Mouse (Mus musculus) cerebellum, adult 2 months (tissue): ENCODE data around the gene Ctbp1. TPM values are rescaled to one million over a fixed set of nuclear protein-coding genes. Genes with fewer than 3 reads are reported as not detected.

ENCODE experiments used
- DNase-seq, 2 experiments: peaks; one replicate each; pipeline ENCODE4 v3.0.0; 2021
- H3K27ac ChIP-seq: fragments of 200-500 bp; 2 replicates; pipeline ENCODE4 v1.5.1; 2012; ENCODE audit warnings: low read length, control low read depth, inconsistent platforms; ENCODE audit not compliant: insufficient read depth
- H3K27me3 ChIP-seq: fragments of 200-500 bp; 2 replicates; pipeline ENCODE4 v1.6.1; 2012; ENCODE audit warnings: inconsistent platforms, mild to moderate bottlenecking, low read length, moderate library complexity; ENCODE audit not compliant: control insufficient read depth, insufficient read depth
- H3K4me1 ChIP-seq: fragments of 200-500 bp; 2 replicates; pipeline ENCODE4 v1.6.1; 2011; ENCODE audit warnings: low read length; ENCODE audit not compliant: control insufficient read depth, insufficient read depth
- H3K4me3 ChIP-seq: fragments of 200-500 bp; replicated peaks from 2 replicates; pipeline ENCODE3; 2011; ENCODE audit warnings: mild to moderate bottlenecking, low read depth, low read length, control low read depth; ENCODE audit not compliant: insufficient read depth
- CTCF ChIP-seq: fragments of 200-500 bp; IDR thresholded peaks from 2 replicates; pipeline ENCODE4 v1.5.1; 2011; ENCODE audit warnings: low read depth, mild to moderate bottlenecking, control low read depth, low read length, moderate library complexity, borderline replicate concordance; ENCODE audit not compliant: insufficient read depth
- POLR2A ChIP-seq: fragments of 200-500 bp; IDR thresholded peaks from 2 replicates; pipeline ENCODE4 v1.6.1; 2011; ENCODE audit warnings: low read length, control low read depth, borderline replicate concordance; ENCODE audit not compliant: insufficient read depth
- WGBS: fragments of 180-500 bp; shearing (Covaris S2); methylation state at CpG from one replicate; pipeline ENCODE4 v1.1.7; 2018; 5-methylcytosine and 5-hydroxymethylcytosine counted together
- polyA plus RNA-seq: library from polyadenylated mRNA; depleted of rRNA; stranded (reverse); fragments of >200 nt; gene quantifications from 2 replicates; pipeline ENCODE4 v1.2.3, GENCODE M21; 2012

The Ctbp1 gene
- polyA plus RNA-seq, 1 experiment: 325 TPM

GRCm38 (mm10) chr5:33281428-33281827 is 6.6 kb upstream of the Ctbp1 start:
- DNase-seq: no peak
- no peaks in the 10 kb centered on the region for H3K4me1 ChIP-seq
- TF ChIP-seq CTCF: no peak
- TF ChIP-seq POLR2A: no peak
- H3K27me3 ChIP-seq: no peaks in the 10 kb centered on the region
- no peak overlapping the region for H3K27ac ChIP-seq
- WGBS: 81% methylated on average over 1 of the region's 1 CpGs
- H3K4me3 ChIP-seq: no peak overlapping the region

- Histone ChIP-seq H3K27ac (no peak overlapping the region), H3K4me3 (no peak overlapping the region), H3K4me1 (no peaks in the 10 kb centered on the region), H3K27me3 (no peaks in the 10 kb centered on the region)
- 0 out of 2 replicates have a peak, but pooled peaks have one; percentile 36 for TF ChIP-seq CTCF
- TF ChIP-seq POLR2A: no peak
- 53% methylated on average over 5 of the region's 5 CpGs for WGBS
- DNase-seq: peak; percentile 37 to 41
Observed at GRCm38 (mm10) chr5:33278950-33279349, 4.2 kb upstream of the Ctbp1 start.

DNA sequence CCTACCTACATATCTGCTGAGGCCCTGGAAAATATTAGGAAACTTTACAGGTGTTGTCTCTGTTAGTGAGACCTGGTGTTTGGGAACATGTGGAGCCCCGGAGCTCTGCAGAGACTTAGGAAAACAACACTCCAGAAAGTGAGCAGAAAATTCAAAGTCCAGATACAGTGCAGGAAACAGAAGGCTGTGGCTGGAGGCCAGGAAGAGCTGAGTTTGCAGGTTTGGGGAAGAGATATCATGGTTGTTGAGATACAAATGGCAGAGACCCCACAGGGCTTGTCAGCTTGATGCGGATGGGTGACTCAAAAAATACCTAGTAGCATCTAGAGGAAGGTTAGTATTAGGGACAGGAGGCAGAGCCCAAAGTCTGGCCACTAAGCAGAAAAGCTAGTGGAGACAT is 2.5 kb upstream of the Ctbp1 start:
- 81% methylated on average over 2 of the region's 2 CpGs for WGBS
- TF ChIP-seq POLR2A (no peak), CTCF (no peak)
- H3K27me3 ChIP-seq: no peaks in the 10 kb centered on the region
- DNase-seq: no peak
- H3K4me3 ChIP-seq: no peak overlapping the region
- H3K27ac ChIP-seq: no peak overlapping the region
- H3K4me1 ChIP-seq: peaks cover 11% of the 10 kb centered on the region

DNA sequence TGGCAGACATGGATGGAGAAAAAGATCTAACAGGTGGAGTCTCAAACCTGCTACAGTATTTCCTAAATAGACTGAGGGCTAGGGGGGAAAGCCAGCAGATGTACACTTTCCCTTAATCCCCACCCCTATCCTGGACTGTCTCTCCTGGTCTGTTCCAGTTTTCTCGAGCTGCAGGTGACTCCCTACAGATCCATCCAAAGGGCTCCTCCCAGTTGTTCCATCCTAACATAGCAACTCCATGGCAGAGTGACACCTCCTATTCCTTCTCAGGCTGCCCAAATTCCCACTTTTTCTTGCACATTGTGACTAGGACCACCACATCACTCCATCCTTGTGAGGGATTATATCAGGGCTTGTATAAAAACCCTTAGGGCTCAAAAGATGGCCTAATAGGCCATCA is 960 bp upstream of the Ctbp1 start:
- Histone ChIP-seq H3K4me1 (peaks cover 18% of the 10 kb centered on the region), H3K27me3 (no peaks in the 10 kb centered on the region), H3K4me3 (peak overlapping the region; percentile 69), H3K27ac (0 out of 2 replicates have a peak overlapping the region, but pooled peaks have one; percentile 15)
- DNase-seq: peak in 1 of 2 experiments; percentile 29
- TF ChIP-seq CTCF: no peak
- no peak for TF ChIP-seq POLR2A
- WGBS: 0% methylated on average over 1 of the region's 1 CpGs

GRCm38 (mm10) chr5:33274085-33274952 is 475 bp downstream of the Ctbp1 start:
- peak; percentile 92 to 96 for DNase-seq
- H3K27ac ChIP-seq: peak overlapping the region; percentile 97
- TF ChIP-seq POLR2A (peak; percentile 58), CTCF (no peak)

DNA sequence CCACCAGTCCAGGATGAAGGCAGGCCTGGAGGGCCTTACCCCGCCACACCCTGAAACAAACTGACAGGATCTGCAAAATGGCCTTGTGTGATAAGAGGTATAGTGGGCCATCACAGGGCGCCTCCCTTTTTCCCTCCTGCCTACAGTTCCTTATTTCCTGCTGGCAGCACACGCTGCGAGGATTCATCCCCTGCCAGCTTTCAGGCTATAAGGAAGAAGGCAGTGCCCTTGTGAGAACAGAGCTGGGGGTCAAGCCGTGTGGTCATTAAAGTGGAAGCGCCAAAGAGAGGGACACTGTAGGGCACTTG is 1.1 kb downstream of the Ctbp1 start:
- under 1% methylated on average over 6 of the region's 6 CpGs for WGBS
- Histone ChIP-seq H3K4me1 (peaks cover 26% of the 10 kb centered on the region), H3K4me3 (peak overlapping the region; percentile 96), H3K27ac (peak overlapping the region; percentile 97), H3K27me3 (no peaks in the 10 kb centered on the region)
- no peak for DNase-seq
- TF ChIP-seq CTCF (no peak), POLR2A (no peak)

More at GRCm38 (mm10) chr5:33274085-33274952, 475 bp downstream of the Ctbp1 start:
- Histone ChIP-seq H3K27me3 (no peaks in the 10 kb centered on the region), H3K4me1 (peaks cover 26% of the 10 kb centered on the region), H3K4me3 (peak overlapping the region; percentile 96)
- under 1% methylated on average over 97 of the region's 97 CpGs for WGBS

GRCm38 (mm10) chr5:33272845-33273776 is 1.7 kb downstream of the Ctbp1 start:
- no peak for TF ChIP-seq CTCF
- TF ChIP-seq POLR2A: no peak
- H3K27ac ChIP-seq: peak overlapping the region; percentile 97; the same call in 1 of the 2 replicates
- peak overlapping the region; percentile 96 for H3K4me3 ChIP-seq
- WGBS: 16% methylated on average over 7 of the region's 7 CpGs
- H3K4me1 ChIP-seq: peaks cover 26% of the 10 kb centered on the region
- no peaks in the 10 kb centered on the region for H3K27me3 ChIP-seq
- peak in 1 of 2 experiments; percentile 21 for DNase-seq
